Mouse (Mus musculus) intestine, postnatal 0 days (tissue): ENCODE measurements at regions not wholly inside any gene's neighbourhood (a gene's known extent, or its start where the extent isn't known, plus 50 kb on each side); places are given as distances from the start of the nearest gene placed in this dataset.

Experiments
- ATAC-seq: fragments of 200-750 bp; cut with Nextera tagmentation; 2 replicates; pipeline ENCODE4 v1.8.0; 2017; ENCODE audit warnings: mild to moderate bottlenecking, moderate TSS enrichment, moderate library complexity
- H3K27ac ChIP-seq: fragments of 300-500 bp; sonication (generic); 2 replicates; pipeline ENCODE4 v1.5.1; 2014; ENCODE audit warnings: mild to moderate bottlenecking, low read depth, low read length, moderate library complexity
- H3K27me3 ChIP-seq: fragments of 300-500 bp; sonication (generic); replicated peaks from 2 replicates; pipeline ENCODE4 v1.6.1; 2014; ENCODE audit warnings: low read length, mixed read lengths; ENCODE audit not compliant: control insufficient read depth, insufficient read depth
- H3K36me3 ChIP-seq: fragments of 300-500 bp; sonication (generic); 2 replicates; pipeline ENCODE4 v1.6.1; 2014; ENCODE audit warnings: mild to moderate bottlenecking, moderate library complexity; ENCODE audit not compliant: control insufficient read depth, insufficient read depth
- H3K4me1 ChIP-seq: fragments of 300-500 bp; sonication (generic); replicated peaks from 2 replicates; pipeline ENCODE4 v1.6.1; 2014; ENCODE audit warnings: antibody characterized with exemption, low read length, mixed read lengths; ENCODE audit not compliant: control insufficient read depth, insufficient read depth
- H3K4me2 ChIP-seq: fragments of 300-500 bp; sonication (generic); replicated peaks from 2 replicates; pipeline ENCODE4 v1.6.1; 2014; ENCODE audit warnings: low read depth, mild to moderate bottlenecking, moderate library complexity
- H3K4me3 ChIP-seq: fragments of 300-500 bp; sonication (generic); 2 replicates; pipeline ENCODE4 v1.5.1; 2014; ENCODE audit warnings: low read depth, low read length
- H3K9ac ChIP-seq: fragments of 300-500 bp; sonication (generic); 2 replicates; pipeline ENCODE4 v1.6.1; 2014; ENCODE audit warnings: mild to moderate bottlenecking, low read depth, low read length
- H3K9me3 ChIP-seq: fragments of 300-500 bp; sonication (generic); 2 replicates; pipeline ENCODE4 v1.6.1; 2016; ENCODE audit warnings: mixed run types; ENCODE audit not compliant: control insufficient read depth
- CTCF ChIP-seq: sonication (generic); IDR thresholded peaks from 2 replicates; pipeline ENCODE4 v1.5.1; 2016; ENCODE audit warnings: low read depth, mild to moderate bottlenecking, control low read depth, antibody characterized with exemption, moderate library complexity
- WGBS: fragments of 180-500 bp; shearing (Covaris S2); extraction: QIAGEN DNeasy Blood & Tissue Kit; methylation state at CpG from one replicate; pipeline ENCODE4 v1.1.7; 2014; 5-methylcytosine and 5-hydroxymethylcytosine counted together

- 82% methylated on average over 2 of the region's 2 CpGs for WGBS
- ATAC-seq: no peak
Observed at GRCm38 (mm10) chr11:91053321-91053720, 365.2 kb upstream of the Tom1l1 start.

GRCm38 (mm10) chr11:91051646-91052045 lies 363.5 kb upstream of the Tom1l1 start:
- no peak overlapping the region for H3K4me2 ChIP-seq
- H3K9ac ChIP-seq: no peak overlapping the region
- no peak for TF ChIP-seq CTCF
- no peaks in the 10 kb centered on the region for H3K36me3 ChIP-seq
- no peaks in the 10 kb centered on the region for H3K9me3 ChIP-seq
- no peak overlapping the region for H3K4me3 ChIP-seq
- no peaks in the 10 kb centered on the region for H3K4me1 ChIP-seq
- WGBS: 39% methylated on average over 3 of the region's 3 CpGs
- no peaks in the 10 kb centered on the region for H3K27me3 ChIP-seq
- H3K27ac ChIP-seq: no peak overlapping the region
- no peak for ATAC-seq

More at GRCm38 (mm10) chr11:91053321-91053720, 365.2 kb upstream of the Tom1l1 start:
- no peak for TF ChIP-seq CTCF
- Histone ChIP-seq H3K9ac (no peak overlapping the region), H3K27me3 (no peaks in the 10 kb centered on the region), H3K4me3 (no peak overlapping the region), H3K27ac (no peak overlapping the region), H3K4me1 (no peaks in the 10 kb centered on the region), H3K4me2 (no peak overlapping the region), H3K9me3 (no peaks in the 10 kb centered on the region), H3K36me3 (no peaks in the 10 kb centered on the region)

- ATAC-seq: no peak
- no peak for TF ChIP-seq CTCF
- Histone ChIP-seq H3K4me2 (no peak overlapping the region), H3K9ac (no peak overlapping the region), H3K27ac (no peak overlapping the region), H3K4me3 (no peak overlapping the region), H3K4me1 (no peaks in the 10 kb centered on the region), H3K9me3 (no peaks in the 10 kb centered on the region), H3K27me3 (no peaks in the 10 kb centered on the region), H3K36me3 (no peaks in the 10 kb centered on the region)
- WGBS: 78% methylated on average over 3 of the region's 3 CpGs
Observed at GRCm38 (mm10) chr11:91041486-91041885, 353.3 kb upstream of the Tom1l1 start.
